Mouse (Mus musculus) left cerebral cortex, postnatal 36 days (tissue): ENCODE results near the gene Lin7c. TPM values are rescaled to one million over a fixed set of nuclear protein-coding genes. Genes with fewer than 3 reads are reported as not detected.

ENCODE experiments used
- DNase-seq, 2 experiments: peaks; one replicate each; pipeline ENCODE4 v3.0.0; 2021 to 2022; ENCODE audit warnings: low spot score in 2 of 2, mixed read lengths in 1 of 2
- intact Hi-C: fragments of 180-260 bp; cut with DNase I; formaldehyde crosslinking; loops from one replicate; pipeline ENCODE4 v1.15.1; 2025
- total RNA-seq, 2 experiments: library from RNA; stranded (reverse); gene quantifications; 2 replicates each; pipeline ENCODE4 v1.2.3; 2021

Lin7c gene
- total RNA-seq, 2 experiments from 2014 or later = 66.9 to 76.8 TPM

GRCm38 (mm10) chr2:109914601-109915000 lies 23.9 kb downstream of the Lin7c start:
- DNase-seq = no peak
- intact Hi-C loops = no loop called here

GRCm38 (mm10) chr2:109916782-109917495 lies 26.3 kb downstream of the Lin7c start:
- DNase-seq = no peak
- intact Hi-C loops = loop anchor here (5.0 kb wide), 2 partner anchors 40 to 100 kb away; partner anchors contain the start of gene Ccdc34

GRCm38 (mm10) chr2:109917496-109918413 lies 27.1 kb downstream of the Lin7c start, which contains the start of gene Lgr4:
Lgr4 (plus strand) TSS chr2:109917647.
- peak; percentile 93 to 94 for DNase-seq
- intact Hi-C loops = loop anchor here (5.0 kb wide), 2 partner anchors 40 to 100 kb away; partner anchors contain the start of gene Ccdc34

GRCm38 (mm10) chr2:109918592-109919262 lies 28.1 kb downstream of the Lin7c start:
- intact Hi-C loops = loop anchor here (5.0 kb wide), 2 partner anchors 39 to 99 kb away; partner anchors contain the start of gene Ccdc34

GRCm38 (mm10) chr2:109920471-109920870 lies 29.8 kb downstream of the Lin7c start:
- intact Hi-C loops = no loop called here
- DNase-seq = no peak

More at GRCm38 (mm10) chr2:109918592-109919262, 28.1 kb downstream of the Lin7c start:
- DNase-seq = no peak

- intact Hi-C loops = no loop called here
Observed at GRCm38 (mm10) chr2:109921298-109922035, 30.8 kb downstream of the Lin7c start.

GRCm38 (mm10) chr2:109922306-109922705 lies 31.7 kb downstream of the Lin7c start:
- no peak for DNase-seq
- intact Hi-C loops = no loop called here

More at GRCm38 (mm10) chr2:109921298-109922035, 30.8 kb downstream of the Lin7c start:
- DNase-seq = no peak

GRCm38 (mm10) chr2:109923031-109923430 lies 32.4 kb downstream of the Lin7c start:
- no peak for DNase-seq
- intact Hi-C loops = no loop called here

GRCm38 (mm10) chr2:109923945-109924344 lies 33.3 kb downstream of the Lin7c start:
- intact Hi-C loops = no loop called here
- DNase-seq = no peak

GRCm38 (mm10) chr2:109926984-109927383 lies 36.3 kb downstream of the Lin7c start:
- intact Hi-C loops = no loop called here

GRCm38 (mm10) chr2:109927446-109927845 lies 36.8 kb downstream of the Lin7c start:
- DNase-seq = no peak
- intact Hi-C loops = no loop called here

More at GRCm38 (mm10) chr2:109926984-109927383, 36.3 kb downstream of the Lin7c start:
- no peak for DNase-seq

- intact Hi-C loops = no loop called here
- no peak for DNase-seq
Observed at GRCm38 (mm10) chr2:109927876-109928275, 37.2 kb downstream of the Lin7c start.

GRCm38 (mm10) chr2:109928791-109929190 lies 38.1 kb downstream of the Lin7c start:
- DNase-seq = no peak
- intact Hi-C loops = no loop called here

GRCm38 (mm10) chr2:109929256-109929655 lies 38.6 kb downstream of the Lin7c start:
- no peak for DNase-seq
- intact Hi-C loops = no loop called here

- intact Hi-C loops = no loop called here
- DNase-seq = no peak
Observed at GRCm38 (mm10) chr2:109930366-109930765, 39.7 kb downstream of the Lin7c start.

- no peak for DNase-seq
- intact Hi-C loops = no loop called here
Observed at GRCm38 (mm10) chr2:109930771-109931170, 40.1 kb downstream of the Lin7c start.

- DNase-seq = no peak
- intact Hi-C loops = no loop called here
Observed at GRCm38 (mm10) chr2:109931978-109932780, 41.5 kb downstream of the Lin7c start.

GRCm38 (mm10) chr2:109933151-109933550 lies 42.5 kb downstream of the Lin7c start:
- intact Hi-C loops = no loop called here
- no peak for DNase-seq
